Mouse (Mus musculus) CD4-positive, CD25-positive, alpha-beta regulatory T cell, adult 9 weeks (primary cell): ENCODE results near the gene Dusp1. TPM values are rescaled to one million over a fixed set of nuclear protein-coding genes. Genes with fewer than 3 reads are reported as not detected.

ENCODE experiments used
- polyA plus RNA-seq: library from polyadenylated mRNA; unstranded; fragments of 100-300 nt; shearing (Covaris generic); gene quantifications from one replicate; pipeline ENCODE4 v1.2.1, GENCODE M21; 2017

Dusp1 gene
- 18.5 TPM for polyA plus RNA-seq

DNA sequence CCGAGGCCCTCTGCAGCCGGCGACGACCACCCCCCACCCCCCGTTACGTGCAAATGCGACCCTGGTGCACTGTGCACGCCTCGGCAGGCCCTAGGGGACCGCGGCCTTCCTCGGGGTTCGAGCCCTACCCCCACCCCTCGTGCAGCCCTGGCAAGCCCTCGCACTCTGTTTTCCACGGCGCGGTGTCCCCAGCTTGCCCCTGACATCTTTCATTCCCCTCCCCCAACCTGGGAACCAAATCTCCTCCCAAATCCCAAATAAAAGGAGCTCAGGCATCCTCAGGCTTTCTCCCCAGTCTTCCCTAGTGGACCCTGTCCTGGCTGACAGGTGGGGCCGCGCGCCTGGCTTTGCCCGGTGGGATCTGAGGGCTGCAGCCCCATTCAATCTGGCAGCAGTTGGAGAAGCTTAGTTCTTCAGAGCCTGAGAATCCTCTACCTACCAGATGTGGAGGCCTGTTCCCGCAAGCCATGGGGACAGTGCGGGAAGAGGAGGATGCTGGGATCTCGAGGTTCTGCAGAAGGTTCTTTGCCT lies at the start of gene Dusp1:
Gene Dusp1 (minus strand): TSS at position 478 of the 531 bp plus-strand sequence.

DNA sequence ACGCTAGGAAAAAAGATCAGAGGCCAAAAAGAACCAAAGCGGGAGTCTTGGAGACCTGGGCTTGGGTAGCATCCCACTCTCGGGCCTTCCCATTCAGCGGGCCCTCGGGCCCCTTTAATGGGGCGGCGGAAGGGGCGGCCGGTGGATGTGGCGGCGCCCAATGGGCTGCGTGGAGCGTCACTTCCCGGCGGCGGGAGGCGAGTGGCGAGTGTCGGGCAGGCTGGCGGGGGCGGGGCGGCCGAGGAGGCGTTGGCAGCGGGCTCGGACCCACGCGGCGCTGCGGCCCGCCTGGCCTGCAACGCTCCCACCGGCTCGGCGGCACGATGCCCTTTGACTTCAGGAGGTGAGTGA lies 663 bp downstream of the Dusp1 start, which contains the start of gene Ergic1:
Gene Ergic1 (plus strand): TSS at position 200 of the 351 bp plus-strand sequence.

Other genes starting within 250 kb of the Dusp1 start
- 0.04 TPM for gene Neurl1b, start 147.3 kb downstream of the Dusp1 start, polyA plus RNA-seq
- gene Ergic1, start 639 bp downstream of the Dusp1 start, polyA plus RNA-seq: 69.5 TPM
- 389 TPM for gene Atp6v0e, start 101.1 kb upstream of the Dusp1 start, polyA plus RNA-seq
- gene Crebrf, start 153.5 kb upstream of the Dusp1 start, polyA plus RNA-seq: 105 TPM
- gene Bnip1, start 218.9 kb upstream of the Dusp1 start, polyA plus RNA-seq: 37.7 TPM